Mouse (Mus musculus): ENCODE data around the gene Tmcc2. TPM values are rescaled to one million over a fixed set of nuclear protein-coding genes. Genes with fewer than 3 reads are reported as not detected.

Tmcc2 gene
- polyA plus RNA-seq, 1 experiment from 2014 or later, result 42.4 TPM

Other genes starting within 250 kb of the Tmcc2 start
- 11.7 and 11.9 TPM in 2 replicates for gene Lemd1, start 199.8 kb downstream of the Tmcc2 start, polyA plus RNA-seq (2016; fragmentation: Nextera tagmentation; extraction: Ambion mirVana)
- 3.0 and 3.7 TPM in 2 replicates for gene AC124108.1, start 199.8 kb downstream of the Tmcc2 start, polyA plus RNA-seq (2016; fragmentation: Nextera tagmentation; extraction: Ambion mirVana)
- 0.74 and 0.86 TPM in 2 replicates for gene Gm10188, start 161.5 kb downstream of the Tmcc2 start, polyA plus RNA-seq (2016; fragmentation: Nextera tagmentation; extraction: Ambion mirVana)
- gene Klhdc8a, start 92.7 kb downstream of the Tmcc2 start, polyA plus RNA-seq (2016; fragmentation: Nextera tagmentation; extraction: Ambion mirVana), result 3.3 and 4.0 TPM in 2 replicates
- gene Nuak2, start 75.2 kb downstream of the Tmcc2 start, polyA plus RNA-seq (2016; fragmentation: Nextera tagmentation; extraction: Ambion mirVana), result 21.8 and 22.8 TPM in 2 replicates
- gene Dstyk, start 26.3 kb upstream of the Tmcc2 start, polyA plus RNA-seq (2016; fragmentation: Nextera tagmentation; extraction: Ambion mirVana), result 12.3 and 12.6 TPM in 2 replicates
- gene Rbbp5, start 86.1 kb upstream of the Tmcc2 start, polyA plus RNA-seq (2016; fragmentation: Nextera tagmentation; extraction: Ambion mirVana), result 53.8 and 54.0 TPM in 2 replicates
- 1.2 TPM in 2 replicates for gene Tmem81, start 114.9 kb upstream of the Tmcc2 start, polyA plus RNA-seq (2016; fragmentation: Nextera tagmentation; extraction: Ambion mirVana)
- gene Cntn2, start 152.0 kb upstream of the Tmcc2 start, polyA plus RNA-seq (2016; fragmentation: Nextera tagmentation; extraction: Ambion mirVana), result 82.3 and 104 TPM in 2 replicates